Mouse (Mus musculus) heart, adult 8-10 months (tissue): ENCODE measurements around the gene Trf. TPM values are rescaled to one million over a fixed set of nuclear protein-coding genes. Genes with fewer than 3 reads are reported as not detected.

Source experiments
- DNase-seq: peaks from one replicate; pipeline ENCODE4 v3.0.0; 2022; ENCODE audit warnings: low spot score
- total RNA-seq, 4 experiments: library from RNA; stranded (reverse); gene quantifications; 2 replicates each; pipeline ENCODE4 v1.2.4; 2022

Trf gene
- total RNA-seq, 4 experiments from 2014 or later, result 37.9 to 56.1 (median 43.3) TPM

- DNase-seq, result no peak
Observed at GRCm38 (mm10) chr9:103154568-103154967, 75.7 kb downstream of the Trf start.

Other genes with a start within 250 kb of the Trf start
- gene Slco2a1, start 241.7 kb downstream of the Trf start, total RNA-seq, result 1 to 10 TPM; 3.4 to 5.0 (median 3.9) TPM
- 1 to 10 TPM; 1.3 to 2.7 (median 2.1) TPM for gene Rab6b, start 118.7 kb downstream of the Trf start, total RNA-seq
- gene Srprb, start 28.3 kb downstream of the Trf start, total RNA-seq, result 10 to 100 TPM; 18.1 to 21.5 (median 19.1) TPM
- gene Gm20425, start 137 bp downstream of the Trf start, total RNA-seq, result 1 to 10 TPM; 5.3 to 5.9 (median 5.5) TPM
- gene 1300017J02Rik, start 74.6 kb upstream of the Trf start, total RNA-seq, result not detected
- 10 to 100 TPM in 3 of 4 experiments, 1 to 10 TPM in 1; 9.9 to 11.5 (median 10.7) TPM for gene Topbp1, start 74.8 kb upstream of the Trf start, total RNA-seq
- gene Cdv3, start 135.4 kb upstream of the Trf start, total RNA-seq, result 100 to 1,000 TPM; 131 to 164 (median 151) TPM
- 1 to 10 TPM in 1 of 4 experiments, under 1 TPM in 3; 0.72 to 1.3 (median 0.74) TPM for gene Bfsp2, start 250.0 kb upstream of the Trf start, total RNA-seq